Mouse (Mus musculus) liver, embryonic 11.5 days (tissue): ENCODE results near the gene Ap4m1. TPM values are rescaled to one million over a fixed set of nuclear protein-coding genes. Genes with fewer than 3 reads are reported as not detected.

ENCODE experiments used
- ATAC-seq: fragments of 200-750 bp; cut with Nextera tagmentation; replicated peaks from 2 replicates; pipeline ENCODE4 v1.8.0; 2017; ENCODE audit warnings: moderate number of reproducible peaks, mild to moderate bottlenecking, moderate TSS enrichment, moderate library complexity; ENCODE audit not compliant: low FRiP score
- DNase-seq: peaks from one replicate; pipeline ENCODE4 v3.0.0-alpha.2; 2017; ENCODE audit warnings: low spot score
- H3K27ac ChIP-seq: fragments of 300-500 bp; sonication (generic); 2 replicates; pipeline ENCODE4 v1.5.1; 2014; ENCODE audit warnings: mild to moderate bottlenecking, low read depth, low read length, control low read depth
- H3K27me3 ChIP-seq: fragments of 300-500 bp; sonication (generic); replicated peaks from 2 replicates; pipeline ENCODE4 v1.6.1; 2014; ENCODE audit warnings: low read length, mixed read lengths; ENCODE audit not compliant: control insufficient read depth, insufficient read depth
- H3K36me3 ChIP-seq: fragments of 300-500 bp; sonication (generic); 2 replicates; pipeline ENCODE4 v1.6.1; 2014; ENCODE audit warnings: mild to moderate bottlenecking, low read length, moderate library complexity, mixed read lengths; ENCODE audit not compliant: control insufficient read depth, insufficient read depth
- H3K4me1 ChIP-seq: fragments of 300-500 bp; sonication (generic); replicated peaks from 2 replicates; pipeline ENCODE4 v1.6.1; 2014; ENCODE audit warnings: low read length, mixed read lengths; ENCODE audit not compliant: control insufficient read depth, insufficient read depth
- H3K4me2 ChIP-seq: fragments of 300-500 bp; sonication (generic); 2 replicates; pipeline ENCODE4 v1.6.1; 2014; ENCODE audit warnings: mild to moderate bottlenecking, control low read depth, moderate library complexity
- H3K4me3 ChIP-seq: fragments of 300-500 bp; sonication (generic); 2 replicates; pipeline ENCODE4 v1.5.1; 2014; ENCODE audit warnings: low read depth, low read length, control low read depth
- H3K9ac ChIP-seq: fragments of 300-500 bp; sonication (generic); 2 replicates; pipeline ENCODE4 v1.6.1; 2014; ENCODE audit warnings: low read depth, low read length, control low read depth
- H3K9me3 ChIP-seq: fragments of 300-500 bp; sonication (generic); 2 replicates; pipeline ENCODE4 v1.6.1; 2016; ENCODE audit warnings: low read length, inconsistent platforms, mixed read lengths; ENCODE audit not compliant: control insufficient read depth
- WGBS: fragments of 180-500 bp; shearing (Covaris S2); extraction: QIAGEN DNeasy Blood & Tissue Kit; methylation state at CpG from one replicate; pipeline ENCODE4 v1.1.7; 2014; 5-methylcytosine and 5-hydroxymethylcytosine counted together
- polyA plus RNA-seq: library from polyadenylated mRNA; unstranded; fragments of >200 nt; fragmentation: Nextera tagmentation; extraction: Ambion mirVana; gene quantifications from 2 replicates; pipeline ENCODE4 v1.2.1, GENCODE M21; 2014

Ap4m1 gene
- polyA plus RNA-seq, 1 experiment from 2014 or later, result 14.2 TPM

DNA sequence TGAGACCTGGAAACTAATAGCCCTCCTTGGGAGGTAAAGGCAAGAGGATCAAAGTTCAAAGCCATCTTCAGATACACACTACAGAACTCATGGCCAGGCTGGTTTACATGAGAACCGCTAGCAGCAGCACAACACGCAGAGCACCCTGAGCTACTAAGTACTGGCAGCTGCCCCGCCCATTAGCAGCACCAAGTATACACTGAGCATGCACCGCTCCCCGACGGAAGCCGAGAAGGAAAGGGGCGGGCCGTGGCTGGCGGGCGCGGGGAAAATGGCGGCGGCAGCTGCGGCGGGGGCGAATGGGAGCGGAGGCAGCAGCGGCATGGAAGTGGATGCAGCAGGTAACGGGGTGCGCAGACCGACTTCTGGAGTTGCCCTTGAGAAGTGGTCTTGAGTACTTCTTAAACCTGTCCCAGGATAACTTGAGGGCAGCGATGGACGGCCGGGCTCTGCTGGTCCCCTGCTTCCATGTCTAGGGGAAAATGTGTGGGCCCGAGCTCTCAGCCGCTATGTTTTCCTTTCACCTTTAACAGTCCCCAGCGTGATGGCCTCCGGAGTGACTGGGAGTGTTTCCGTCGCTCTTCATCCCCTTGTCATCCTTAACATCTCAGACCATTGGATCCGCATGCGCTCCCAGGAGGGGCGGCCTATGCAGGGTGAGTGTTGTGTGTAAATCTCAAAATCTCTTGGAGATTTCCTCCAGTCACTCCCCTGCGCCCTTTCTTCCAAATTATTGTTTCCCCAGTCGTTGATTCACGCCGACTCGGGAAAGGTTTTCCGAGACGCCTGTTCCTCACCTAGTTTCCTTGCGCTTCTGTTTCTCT lies 10.7 kb upstream of the Ap4m1 start, which contains the start of gene Cops6:
Cops6 (plus strand) TSS at position 230 of the 824 bp plus-strand sequence.
- ATAC-seq, result peak; percentile 93
- Histone ChIP-seq H3K4me3 (peak within 1 kb of the TSS; percentile 88), H3K27ac (peak within 1 kb of the TSS; percentile 76), H3K36me3 (peaks cover 37% of the 10 kb centered on the region), H3K9me3 (no peaks in the 10 kb centered on the region), H3K27me3 (no peaks in the 10 kb centered on the region), H3K4me2 (peak within 1 kb of the TSS; percentile 83), H3K9ac (peak within 1 kb of the TSS; percentile 82), H3K4me1 (peaks cover 16% of the 10 kb centered on the region)
- peak; percentile 96 for DNase-seq
- WGBS, result under 1% methylated on average over 42 of the region's 42 CpGs

DNA sequence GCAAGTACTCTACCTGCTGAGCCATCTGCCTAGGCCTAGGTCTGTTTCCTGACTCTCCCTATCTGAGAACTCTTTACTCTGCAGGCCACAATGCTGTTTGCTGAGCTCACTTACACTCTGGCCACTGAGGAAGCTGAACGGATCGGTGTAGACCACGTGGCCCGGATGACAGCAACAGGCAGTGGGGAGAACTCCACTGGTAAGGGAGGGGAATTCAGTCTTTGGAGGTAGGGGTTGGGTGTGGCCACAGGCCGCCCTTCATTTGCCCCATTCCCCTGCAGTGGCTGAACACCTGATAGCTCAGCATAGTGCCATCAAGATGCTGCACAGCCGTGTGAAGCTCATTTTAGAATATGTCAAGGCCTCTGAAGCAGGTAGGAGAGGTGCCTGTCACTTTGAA lies 8.8 kb upstream of the Ap4m1 start:
- Histone ChIP-seq H3K27ac (no peak overlapping the region), H3K9ac (peak overlapping the region; percentile 11; the same call in 1 of the 2 replicates), H3K4me1 (peaks cover 16% of the 10 kb centered on the region), H3K4me2 (peak overlapping the region; percentile 83; the same call in 1 of the 2 replicates), H3K4me3 (no peak overlapping the region), H3K9me3 (no peaks in the 10 kb centered on the region), H3K36me3 (peaks cover 57% of the 10 kb centered on the region), H3K27me3 (no peaks in the 10 kb centered on the region)
- ATAC-seq (no peak), DNase-seq (no peak)
- 62% methylated on average over 6 of the region's 6 CpGs for WGBS

DNA sequence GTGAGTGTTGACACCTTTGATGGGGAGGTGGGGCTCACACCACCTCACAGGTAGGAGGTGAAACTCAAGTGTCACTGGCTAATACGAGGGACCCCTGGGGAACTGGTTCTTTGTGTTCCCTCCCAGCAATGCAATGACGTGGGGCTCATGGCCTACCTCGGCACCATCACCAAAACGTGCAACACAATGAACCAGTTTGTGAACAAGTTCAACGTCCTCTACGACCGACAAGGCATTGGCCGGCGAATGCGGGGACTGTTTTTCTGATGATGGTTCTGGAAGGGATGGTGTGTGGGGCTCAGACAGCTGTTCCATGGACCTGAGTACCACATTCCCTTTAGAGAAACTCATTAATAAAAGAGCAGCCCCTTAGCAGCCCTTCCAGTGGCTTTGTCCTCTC lies 8.2 kb upstream of the Ap4m1 start:
- DNase-seq (no peak), ATAC-seq (no peak)
- no peak overlapping the region; the same call in 1 of the 2 replicates for H3K4me2 ChIP-seq
- no peak overlapping the region for H3K9ac ChIP-seq
- H3K9me3 ChIP-seq, result no peaks in the 10 kb centered on the region
- H3K27me3 ChIP-seq, result no peaks in the 10 kb centered on the region
- peaks cover 16% of the 10 kb centered on the region for H3K4me1 ChIP-seq
- H3K36me3 ChIP-seq, result peaks cover 61% of the 10 kb centered on the region
- 77% methylated on average over 10 of the region's 10 CpGs for WGBS
- no peak overlapping the region for H3K4me3 ChIP-seq
- no peak overlapping the region for H3K27ac ChIP-seq

DNA sequence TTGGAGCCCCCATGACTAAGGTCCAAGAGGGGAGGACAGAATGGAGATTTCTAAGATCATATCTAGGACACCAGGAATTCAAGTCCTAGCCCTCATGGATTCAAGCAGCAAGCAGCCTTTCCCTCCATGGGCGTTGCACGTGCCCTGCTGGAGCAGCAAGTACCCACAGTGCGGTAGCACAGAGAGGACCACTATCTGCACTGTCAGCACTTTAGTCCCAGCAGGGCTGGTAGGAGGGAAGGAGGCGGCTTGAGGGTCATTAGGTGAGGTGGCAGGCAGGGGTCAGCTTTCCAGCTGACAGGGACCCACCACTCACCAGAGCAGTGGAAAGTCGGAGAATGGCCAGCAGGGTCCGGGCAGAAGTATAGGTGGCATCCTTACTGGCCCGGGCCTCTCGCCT lies 6.2 kb upstream of the Ap4m1 start:
- peaks cover 75% of the 10 kb centered on the region for H3K36me3 ChIP-seq
- 89% methylated on average over 8 of the region's 8 CpGs for WGBS

DNA sequence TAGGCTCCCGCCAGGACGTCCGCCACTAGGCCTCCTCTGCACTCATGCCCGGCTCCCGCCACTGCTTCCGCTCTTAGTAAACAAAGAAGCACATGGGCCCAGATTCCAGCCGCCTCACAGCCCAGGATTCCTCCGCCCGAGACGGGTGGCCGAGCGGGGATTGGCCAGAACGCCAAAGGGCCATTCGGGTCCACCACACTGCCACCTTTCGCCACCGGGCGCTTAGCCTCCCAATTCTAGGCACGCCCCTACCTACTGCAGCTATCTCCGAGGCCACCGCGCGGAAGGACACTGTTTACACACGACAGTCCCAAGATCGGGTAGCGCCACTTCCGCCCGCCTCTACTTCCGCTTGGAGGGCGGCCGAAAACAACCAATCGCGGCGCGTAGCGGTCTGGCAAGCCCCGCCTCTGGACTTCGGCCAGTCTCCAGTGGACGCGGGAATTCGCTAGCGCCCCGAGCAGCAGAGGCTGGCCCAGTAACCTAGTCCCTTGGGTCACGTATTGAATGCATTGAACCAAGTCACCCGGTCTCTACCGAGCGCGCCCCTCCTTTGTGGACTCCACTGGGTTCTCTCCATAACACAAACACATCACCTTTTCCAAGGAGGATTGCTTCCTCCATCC lies 753 bp upstream of the Ap4m1 start:
- Histone ChIP-seq H3K36me3 (peaks cover 53% of the 10 kb centered on the region), H3K4me2 (peak overlapping the region; percentile 77), H3K27me3 (no peaks in the 10 kb centered on the region), H3K4me1 (peaks cover 14% of the 10 kb centered on the region), H3K9me3 (no peaks in the 10 kb centered on the region), H3K4me3 (peak overlapping the region; percentile 92), H3K9ac (peak overlapping the region; percentile 98), H3K27ac (peak overlapping the region; percentile 100)
- ATAC-seq (peak; percentile 80), DNase-seq (peak; percentile 98)
- under 1% methylated on average over 47 of the region's 47 CpGs for WGBS

More for the DNA sequence above, 6.2 kb upstream of the Ap4m1 start:
- ATAC-seq (no peak), DNase-seq (no peak)
- H3K9me3 ChIP-seq, result no peaks in the 10 kb centered on the region
- H3K4me2 ChIP-seq, result no peak overlapping the region
- no peak overlapping the region for H3K9ac ChIP-seq
- no peak overlapping the region for H3K27ac ChIP-seq
- H3K4me3 ChIP-seq, result no peak overlapping the region
- H3K4me1 ChIP-seq, result peaks cover 19% of the 10 kb centered on the region
- no peaks in the 10 kb centered on the region for H3K27me3 ChIP-seq

DNA sequence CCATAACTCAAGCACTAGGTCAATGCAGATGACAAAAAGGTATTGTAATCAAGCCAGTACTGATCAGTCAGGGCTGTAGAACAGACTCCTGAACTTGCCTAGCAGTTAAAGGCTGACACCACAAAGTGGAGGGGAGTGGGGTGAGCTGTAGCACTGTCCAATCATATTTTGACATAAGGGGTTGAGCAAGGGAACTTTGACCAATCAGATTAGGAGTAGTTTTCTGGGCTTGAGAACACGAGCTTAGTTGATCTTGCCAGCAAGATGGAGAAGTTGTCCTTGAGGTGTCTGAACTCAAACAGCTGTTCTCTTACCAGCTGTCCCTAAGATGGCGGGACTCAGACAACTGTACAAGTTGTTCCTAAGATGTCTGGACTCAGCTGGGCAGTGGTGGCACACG lies 1.4 kb downstream of the Ap4m1 start:
- DNase-seq, result no peak
- 75% methylated on average over 3 of the region's 3 CpGs for WGBS
- Histone ChIP-seq H3K4me1 (peaks cover 14% of the 10 kb centered on the region), H3K27me3 (no peaks in the 10 kb centered on the region), H3K27ac (no peak overlapping the region), H3K4me2 (peak overlapping the region; percentile 74), H3K4me3 (peak overlapping the region; percentile 92), H3K9me3 (no peaks in the 10 kb centered on the region), H3K9ac (no peak overlapping the region), H3K36me3 (peaks cover 42% of the 10 kb centered on the region)
- ATAC-seq, result no peak

DNA sequence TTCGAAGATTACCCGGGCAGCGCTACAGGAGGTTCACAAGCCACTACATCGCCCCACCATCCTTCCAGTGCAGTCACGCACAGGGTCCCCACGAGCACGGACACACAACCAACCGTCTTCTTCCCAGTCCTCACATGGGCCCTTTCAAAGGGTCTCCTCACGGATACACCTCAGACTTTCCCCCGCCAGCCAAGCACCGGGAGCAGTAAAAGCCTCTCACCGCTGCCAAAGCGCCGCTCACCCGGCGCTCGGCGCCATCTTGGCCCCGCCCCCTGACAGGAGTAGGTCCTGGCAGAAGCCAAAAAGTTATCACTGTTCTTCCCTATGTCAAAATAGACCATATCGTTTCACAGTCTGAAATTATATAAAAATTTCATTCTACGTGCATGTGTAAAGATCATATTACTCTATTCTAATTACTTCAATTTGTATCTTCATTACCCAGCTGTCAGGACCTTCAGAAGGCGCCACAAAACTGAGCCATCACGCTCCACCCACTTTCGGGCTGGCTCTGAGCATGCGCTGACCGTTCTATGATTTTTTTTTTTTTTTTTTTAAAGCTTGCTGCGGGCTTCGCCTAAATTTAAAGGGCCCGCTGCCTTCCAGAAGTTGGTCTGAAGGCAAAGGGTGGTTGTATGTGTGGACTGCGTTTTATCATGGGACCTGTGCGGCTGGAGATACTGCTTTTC lies 15.3 kb downstream of the Ap4m1 start, which contains the start of the genes Taf6 and Cnpy4:
Taf6 (minus strand) TSS at position 502 of the 689 bp plus-strand sequence.
Cnpy4 (plus strand) TSS at position 536 of the 689 bp plus-strand sequence.
- no peaks in the 10 kb centered on the region for H3K9me3 ChIP-seq
- DNase-seq (peak; percentile 78), ATAC-seq (peak; percentile 81)
- H3K9ac ChIP-seq, result peak within 1 kb of the TSS; percentile 86
- H3K27ac ChIP-seq, result peak within 1 kb of the TSS; percentile 70; the same call in 1 of the 2 replicates
- peaks cover 15% of the 10 kb centered on the region for H3K4me1 ChIP-seq
- peak within 1 kb of the TSS; percentile 74 for H3K4me2 ChIP-seq
- under 1% methylated on average over 31 of the region's 31 CpGs for WGBS
- peaks cover 20% of the 10 kb centered on the region for H3K36me3 ChIP-seq
- no peaks in the 10 kb centered on the region for H3K27me3 ChIP-seq
- peak within 1 kb of the TSS; percentile 74 for H3K4me3 ChIP-seq

DNA sequence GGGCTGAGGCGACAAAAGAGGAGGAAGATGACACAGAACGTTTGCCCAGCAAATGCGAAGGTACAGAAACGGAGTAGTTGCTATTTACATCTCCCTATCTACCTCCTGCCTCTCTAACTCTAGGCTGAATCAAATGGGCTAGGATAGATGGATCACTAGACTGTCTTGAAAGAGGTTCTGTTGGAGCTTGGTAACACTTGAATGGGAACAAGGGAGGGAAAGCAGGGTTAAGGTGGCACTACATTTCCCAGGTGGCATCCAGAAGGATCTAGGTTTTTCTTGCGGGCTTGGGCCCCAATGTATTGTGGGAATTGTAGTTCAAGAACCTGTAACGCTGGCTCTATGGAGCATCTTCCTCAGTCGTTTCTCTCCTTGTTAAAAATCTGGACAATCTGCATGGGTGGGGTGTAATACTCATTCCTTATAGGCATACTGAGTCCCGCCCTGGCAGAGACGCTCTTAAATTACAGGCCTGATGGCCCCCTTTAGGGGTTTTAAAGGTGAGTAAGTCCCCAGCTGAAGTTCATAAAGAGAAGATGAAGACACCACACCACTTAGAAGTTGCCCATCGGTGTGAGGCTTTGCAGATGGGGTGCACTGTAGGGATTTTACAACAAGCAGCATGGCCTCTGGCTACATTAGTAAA lies 16.0 kb downstream of the Ap4m1 start:
- Histone ChIP-seq H3K36me3 (peaks cover 14% of the 10 kb centered on the region), H3K27me3 (no peaks in the 10 kb centered on the region), H3K27ac (peak overlapping the region; percentile 70; the same call in 1 of the 2 replicates), H3K4me2 (peak overlapping the region; percentile 74), H3K4me3 (peak overlapping the region; percentile 74), H3K9me3 (no peaks in the 10 kb centered on the region), H3K4me1 (peaks cover 15% of the 10 kb centered on the region), H3K9ac (peak overlapping the region; percentile 86)
- peak; percentile 80 for ATAC-seq
- no peak for DNase-seq
- 0% methylated on average over 10 of the region's 10 CpGs for whole genome bisulfite sequencing
